Comparison of ENCODE assay signal across 13 mouse cellular contexts in genomic region chr1:191506791-191507190, GRCm38 (mm10).
DNase-seq lines count a peak whose midpoint lies in the region; ATAC-seq and TF ChIP-seq lines count a peak whose summit lies in the region.
"Had no signal": no experiment of that assay in that cellular context is flagged by ENCODE, and none has a peak within 500 bp of the region (broad histone marks: within the 10 kb centered on the region; RNA-seq: fewer than 3 reads in every experiment).

No protein-coding gene starts in this region.

- 0 out of 2 replicates have a peak overlapping the region, but pooled peaks have one; percentile 22 for H3K27ac ChIP-seq in intestine, embryonic 14.5 days (ENCODE audit: low read depth)
- no peak overlapping the region for H3K27ac ChIP-seq in intestine, postnatal 0 days (ENCODE audit: low read depth, low read length)
- H3K27ac ChIP-seq in kidney, postnatal 0 days = no peak overlapping the region
- no peak overlapping the region for H3K27ac ChIP-seq in midbrain, embryonic 14.5 days (replicated peaks; ENCODE audit: low read depth, low read length)
- H3K27ac ChIP-seq: liver, embryonic 12.5 days; lung, embryonic 15.5 days; midbrain, embryonic 15.5 days had no signal

- peaks cover 12% of the 10 kb centered on the region for H3K4me1 ChIP-seq in intestine, embryonic 14.5 days (replicated peaks; ENCODE audit: control insufficient read depth, insufficient read depth, low read length)
- H3K4me1 ChIP-seq in intestine, postnatal 0 days (replicated peaks; ENCODE audit: control insufficient read depth, insufficient read depth, low read length) = 0 out of 2 replicates have a peak, but pooled peaks cover 3% of the 10 kb centered on the region
- no peaks in the 10 kb centered on the region for H3K4me1 ChIP-seq in kidney, postnatal 0 days (replicated peaks; ENCODE audit: insufficient read depth, low read length)
- no peaks in the 10 kb centered on the region for H3K4me1 ChIP-seq in midbrain, embryonic 14.5 days (ENCODE audit: control insufficient read depth, insufficient read depth, low read length)
- H3K4me1 ChIP-seq: liver, embryonic 12.5 days; midbrain, embryonic 15.5 days had no signal

- ATAC-seq in intestine, embryonic 14.5 days (replicated peaks; ENCODE audit: low FRiP score, low TSS enrichment, low read depth) = no peak
- no peak for ATAC-seq in intestine, postnatal 0 days
- ATAC-seq in kidney, postnatal 0 days (replicated peaks; ENCODE audit: low FRiP score, low read depth) = no peak
- no peak for ATAC-seq in midbrain, embryonic 14.5 days (ENCODE audit: low FRiP score, low TSS enrichment)
- ATAC-seq: hindbrain, embryonic 16.5 days; liver, embryonic 12.5 days; midbrain, embryonic 15.5 days had no signal

- 9% methylated on average over 1 of the region's 1 CpGs for WGBS in intestine, embryonic 14.5 days
- 27% methylated on average over 1 of the region's 1 CpGs for WGBS in intestine, postnatal 0 days
- WGBS in kidney, postnatal 0 days = 28% methylated on average over 1 of the region's 1 CpGs
- WGBS in midbrain, embryonic 14.5 days = 82% methylated on average over 1 of the region's 1 CpGs

- H3K9me3 ChIP-seq in intestine, embryonic 14.5 days (ENCODE audit: control insufficient read depth, low read length) = no peaks in the 10 kb centered on the region
- H3K9me3 ChIP-seq in intestine, postnatal 0 days (ENCODE audit: control insufficient read depth) = no peaks in the 10 kb centered on the region
- H3K9me3 ChIP-seq in kidney, postnatal 0 days (replicated peaks; ENCODE audit: low read length) = no peaks in the 10 kb centered on the region
- H3K9me3 ChIP-seq in midbrain, embryonic 14.5 days (ENCODE audit: control insufficient read depth, low read length) = no peaks in the 10 kb centered on the region
- H3K9me3 ChIP-seq: liver, embryonic 12.5 days; lung, embryonic 15.5 days; midbrain, embryonic 15.5 days had no signal

- H3K36me3 ChIP-seq in intestine, embryonic 14.5 days (ENCODE audit: control insufficient read depth, insufficient read depth, low read length) = no peaks in the 10 kb centered on the region
- no peaks in the 10 kb centered on the region for H3K36me3 ChIP-seq in intestine, postnatal 0 days (ENCODE audit: control insufficient read depth, insufficient read depth)
- no peaks in the 10 kb centered on the region for H3K36me3 ChIP-seq in kidney, postnatal 0 days (ENCODE audit: insufficient read depth, low read length)
- no peaks in the 10 kb centered on the region for H3K36me3 ChIP-seq in midbrain, embryonic 14.5 days (ENCODE audit: control insufficient read depth, insufficient read depth, low read length)
- H3K36me3 ChIP-seq: liver, embryonic 12.5 days; lung, embryonic 15.5 days; midbrain, embryonic 15.5 days had no signal

- H3K4me2 ChIP-seq in intestine, embryonic 14.5 days (ENCODE audit: low read length) = no peak overlapping the region
- no peak overlapping the region for H3K4me2 ChIP-seq in intestine, postnatal 0 days (replicated peaks; ENCODE audit: low read depth)
- H3K4me2 ChIP-seq in kidney, postnatal 0 days (ENCODE audit: low read length) = no peak overlapping the region
- no peak overlapping the region for H3K4me2 ChIP-seq in midbrain, embryonic 14.5 days (ENCODE audit: low read length)
- H3K4me2 ChIP-seq: liver, embryonic 12.5 days; lung, embryonic 15.5 days; midbrain, embryonic 15.5 days had no signal

- H3K27me3 ChIP-seq in intestine, embryonic 14.5 days (replicated peaks; ENCODE audit: control insufficient read depth, insufficient read depth, low read length) = no peaks in the 10 kb centered on the region
- H3K27me3 ChIP-seq in intestine, postnatal 0 days (replicated peaks; ENCODE audit: control insufficient read depth, insufficient read depth, low read length) = no peaks in the 10 kb centered on the region
- H3K27me3 ChIP-seq in kidney, postnatal 0 days (ENCODE audit: insufficient read depth, low read length) = no peaks in the 10 kb centered on the region; the same call in 1 of the 2 replicates
- no peaks in the 10 kb centered on the region for H3K27me3 ChIP-seq in midbrain, embryonic 14.5 days (ENCODE audit: control insufficient read depth, insufficient read depth, low read length)
- H3K27me3 ChIP-seq: liver, embryonic 12.5 days; lung, embryonic 15.5 days; midbrain, embryonic 15.5 days had no signal

- H3K4me3 ChIP-seq in intestine, embryonic 14.5 days (ENCODE audit: low read depth, low read length) = no peak overlapping the region
- no peak overlapping the region for H3K4me3 ChIP-seq in intestine, postnatal 0 days (ENCODE audit: low read depth, low read length)
- H3K4me3 ChIP-seq in kidney, postnatal 0 days (replicated peaks; ENCODE audit: low read depth, low read length) = no peak overlapping the region
- H3K4me3 ChIP-seq in midbrain, embryonic 14.5 days (replicated peaks; ENCODE audit: low read depth, low read length) = no peak overlapping the region
- H3K4me3 ChIP-seq: liver, embryonic 12.5 days; lung, embryonic 15.5 days; midbrain, embryonic 15.5 days had no signal

- TF ChIP-seq CTCF in intestine, postnatal 0 days (IDR thresholded peaks at IDR 0.05; ENCODE audit: low read depth) = no peak
- no peak for TF ChIP-seq CTCF in kidney, postnatal 0 days (IDR thresholded peaks at IDR 0.05; ENCODE audit: low read depth)

- H3K9ac ChIP-seq in intestine, embryonic 14.5 days (ENCODE audit: low read length) = no peak overlapping the region
- no peak overlapping the region for H3K9ac ChIP-seq in intestine, postnatal 0 days (ENCODE audit: low read depth, low read length)
- no peak overlapping the region for H3K9ac ChIP-seq in kidney, postnatal 0 days (ENCODE audit: low read depth, low read length)
- no peak overlapping the region for H3K9ac ChIP-seq in midbrain, embryonic 14.5 days (replicated peaks; ENCODE audit: low read length)
- H3K9ac ChIP-seq: liver, embryonic 12.5 days; lung, embryonic 15.5 days; midbrain, embryonic 15.5 days had no signal

- no peak for DNase-seq in intestine, embryonic 14.5 days (ENCODE audit: low spot score)
- DNase-seq in MN1 (ENCODE audit: low spot score) = peak; percentile 19
- peak; percentile 20 for DNase-seq in NIH3T3 (ENCODE audit: low read depth)
- peak; percentile 56 for DNase-seq in kidney, postnatal 0 days (ENCODE audit: low spot score)
- DNase-seq in midbrain, embryonic 14.5 days = no peak
- DNase-seq in yolk sac, embryonic 10.5 days (ENCODE audit: low spot score) = no peak
- DNase-seq: cerebellum, postnatal 10 days; left cerebral cortex, postnatal 4 days had no signal

Comparison
In these comparisons a context has a peak if more than half of its experiments do, and no peak if none do; other contexts are left out.
1. DNase-seq: peak in MN1 (single experiment), NIH3T3 (single experiment) and kidney, postnatal 0 days (single experiment); none in intestine, embryonic 14.5 days (single experiment), midbrain, embryonic 14.5 days (single experiment) and yolk sac, embryonic 10.5 days (single experiment).